Mouse (Mus musculus) hindbrain, embryonic 12.5 days (tissue): ENCODE data around the gene Sox6. TPM values are rescaled to one million over a fixed set of nuclear protein-coding genes. Genes with fewer than 3 reads are reported as not detected.
"Not testable (repeated sequence)": the region's sequence is repeated elsewhere in the genome, so short reads cannot be mapped to it uniquely, and the experiment has no call there.

Experiments used
- ATAC-seq: fragments of 200-750 bp; cut with Nextera tagmentation; 2 replicates; pipeline ENCODE4 v1.8.0; 2017; ENCODE audit warnings: moderate TSS enrichment; ENCODE audit not compliant: low FRiP score
- H3K27ac ChIP-seq: fragments of 300-500 bp; sonication (generic); 2 replicates; pipeline ENCODE4 v1.5.1; 2016; ENCODE audit warnings: mild to moderate bottlenecking
- H3K27me3 ChIP-seq: fragments of 300-500 bp; sonication (generic); 2 replicates; pipeline ENCODE4 v1.6.1; 2016; ENCODE audit warnings: mild to moderate bottlenecking
- H3K36me3 ChIP-seq: fragments of 300-500 bp; sonication (generic); 2 replicates; pipeline ENCODE4 v1.6.1; 2016; ENCODE audit warnings: mild to moderate bottlenecking
- H3K4me1 ChIP-seq: fragments of 300-500 bp; sonication (generic); 2 replicates; pipeline ENCODE4 v1.6.1; 2016
- H3K4me2 ChIP-seq: fragments of 300-500 bp; sonication (generic); replicated peaks from 2 replicates; pipeline ENCODE4 v1.6.1; 2016; ENCODE audit warnings: mild to moderate bottlenecking
- H3K4me3 ChIP-seq: fragments of 300-500 bp; sonication (generic); 2 replicates; pipeline ENCODE4 v1.5.1; 2016; ENCODE audit warnings: mild to moderate bottlenecking
- H3K9ac ChIP-seq: fragments of 300-500 bp; sonication (generic); 2 replicates; pipeline ENCODE4 v1.6.1; 2016; ENCODE audit warnings: mild to moderate bottlenecking, moderate library complexity
- H3K9me3 ChIP-seq: fragments of 300-500 bp; sonication (generic); replicated peaks from 2 replicates; pipeline ENCODE4 v1.6.1; 2016; ENCODE audit warnings: mild to moderate bottlenecking
- WGBS: fragments of 180-500 bp; shearing (Covaris S2); methylation state at CpG from one replicate; pipeline ENCODE4 v1.1.7; 2016; 5-methylcytosine and 5-hydroxymethylcytosine counted together
- polyA plus RNA-seq: library from polyadenylated mRNA; unstranded; fragments of >200 nt; fragmentation: Nextera tagmentation; extraction: Ambion mirVana; gene quantifications from 2 replicates; pipeline ENCODE4 v1.2.1, GENCODE M21; 2016

Gene Sox6
- 50.9 and 55.3 TPM in 2 replicates for polyA plus RNA-seq

DNA sequence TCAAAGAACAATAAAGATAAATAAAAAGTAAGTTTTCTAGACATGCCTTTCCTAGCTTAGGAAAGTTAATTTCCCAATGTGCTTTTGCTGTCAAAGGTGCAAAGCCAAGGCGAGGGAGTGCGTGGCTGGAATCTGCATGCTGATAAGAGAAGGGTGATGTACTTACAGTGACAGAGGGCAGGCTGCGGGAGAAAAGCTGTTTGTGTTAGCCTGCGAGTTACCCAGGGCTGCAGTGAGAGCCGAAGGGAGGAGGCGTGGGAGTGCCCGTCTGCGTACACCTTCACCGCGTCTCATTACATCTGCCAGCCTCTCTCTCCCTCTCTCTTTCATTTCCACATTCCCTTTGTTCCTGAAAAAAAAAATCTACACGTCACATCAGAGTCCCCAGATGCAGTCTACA lies at the start of gene Sox6:
Gene Sox6 (minus strand): TSS at position 286 of the 400 bp plus-strand sequence.
- Histone ChIP-seq H3K36me3 (no peaks in the 10 kb centered on the region), H3K9ac (peak within 1 kb of the TSS; percentile 58), H3K4me3 (peak within 1 kb of the TSS; percentile 46), H3K27me3 (peaks cover 70% of the 10 kb centered on the region), H3K4me2 (peak within 1 kb of the TSS; percentile 98), H3K9me3 (no peaks in the 10 kb centered on the region), H3K27ac (0 out of 2 replicates have a peak within 1 kb of the TSS, but pooled peaks have one; percentile 4), H3K4me1 (peaks cover 23% of the 10 kb centered on the region)
- 0% methylated on average over 11 of the region's 11 CpGs for WGBS
- ATAC-seq = no peak

- not testable (repeated sequence) for H3K4me2 ChIP-seq
Observed at GRCm38 (mm10) chr7:116084366-116084765, 45.8 kb upstream of the Sox6 start, which contains the start of gene Gm4353. Gm4353 (minus strand) TSS chr7:116084635.

DNA sequence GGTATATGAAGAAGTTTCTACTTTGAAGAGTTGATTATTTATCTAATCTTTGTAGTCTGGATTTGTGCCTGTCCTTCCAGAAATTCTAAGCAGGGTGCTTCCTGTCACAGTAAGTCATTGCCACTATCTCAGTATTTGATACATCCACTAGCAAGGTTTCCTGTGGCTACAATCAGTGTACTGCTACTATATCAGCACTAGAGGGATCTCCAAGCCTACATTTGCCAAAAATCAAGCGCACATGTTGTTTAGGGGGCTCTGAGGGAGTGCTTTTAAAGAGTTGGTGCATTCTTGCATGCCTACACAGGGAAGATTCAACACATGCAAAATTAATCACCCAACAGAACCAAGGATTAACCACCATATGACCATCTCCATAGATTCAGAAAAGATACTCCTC lies 22.1 kb upstream of the Sox6 start:
- H3K4me3 ChIP-seq = no peak overlapping the region
- no peak for ATAC-seq
- no peaks in the 10 kb centered on the region for H3K27me3 ChIP-seq
- H3K9ac ChIP-seq = no peak overlapping the region
- no peaks in the 10 kb centered on the region for H3K4me1 ChIP-seq
- no peak overlapping the region for H3K27ac ChIP-seq
- WGBS = 66% methylated on average over 1 of the region's 1 CpGs
- no peaks in the 10 kb centered on the region for H3K9me3 ChIP-seq
- H3K36me3 ChIP-seq = no peaks in the 10 kb centered on the region
- H3K4me2 ChIP-seq = no peak overlapping the region

More at GRCm38 (mm10) chr7:116084366-116084765, 45.8 kb upstream of the Sox6 start, which contains the start of gene Gm4353:
- not testable (repeated sequence) for H3K9ac ChIP-seq, H3K9me3 ChIP-seq, H3K36me3 ChIP-seq, H3K4me3 ChIP-seq, H3K4me1 ChIP-seq, ATAC-seq, H3K27me3 ChIP-seq, H3K27ac ChIP-seq
- WGBS = 94% methylated on average over 11 of the region's 11 CpGs

DNA sequence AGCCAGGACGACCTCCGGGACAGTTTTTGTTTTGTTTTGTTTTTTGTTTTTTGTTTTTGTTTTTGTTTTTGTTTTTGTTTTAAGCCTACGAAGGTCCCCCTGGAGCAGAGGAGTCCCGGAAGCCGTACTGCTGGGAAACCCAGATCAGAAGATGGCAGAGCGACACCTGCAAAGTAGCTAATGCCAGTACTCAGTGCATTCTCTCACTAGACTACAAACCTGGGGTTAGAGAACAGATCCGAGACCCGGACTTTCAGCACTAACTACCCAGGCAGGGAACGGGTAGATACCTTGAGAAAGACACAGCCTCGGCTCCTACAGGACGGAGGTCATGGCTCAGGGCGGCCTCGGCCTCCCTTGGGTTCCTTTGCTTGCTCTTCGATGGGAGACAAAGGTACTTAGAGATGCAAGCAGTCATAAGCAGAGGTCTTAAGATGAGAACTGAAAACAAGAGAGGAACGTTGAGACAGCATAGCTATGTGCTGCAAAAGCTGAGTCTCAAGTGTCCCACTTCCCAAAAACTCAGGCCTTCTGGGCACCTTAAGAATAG lies 1.9 kb upstream of the Sox6 start:
- H3K4me1 ChIP-seq = peaks cover 16% of the 10 kb centered on the region
- H3K4me2 ChIP-seq = peak overlapping the region; percentile 98
- H3K4me3 ChIP-seq = peak overlapping the region; percentile 46
- peak; percentile 32; the same call in 1 of the 2 replicates for ATAC-seq
- WGBS = 17% methylated on average over 15 of the region's 15 CpGs
- H3K27me3 ChIP-seq = peaks cover 55% of the 10 kb centered on the region
- H3K9me3 ChIP-seq = no peaks in the 10 kb centered on the region
- H3K27ac ChIP-seq = no peak overlapping the region
- no peak overlapping the region for H3K9ac ChIP-seq
- H3K36me3 ChIP-seq = no peaks in the 10 kb centered on the region

DNA sequence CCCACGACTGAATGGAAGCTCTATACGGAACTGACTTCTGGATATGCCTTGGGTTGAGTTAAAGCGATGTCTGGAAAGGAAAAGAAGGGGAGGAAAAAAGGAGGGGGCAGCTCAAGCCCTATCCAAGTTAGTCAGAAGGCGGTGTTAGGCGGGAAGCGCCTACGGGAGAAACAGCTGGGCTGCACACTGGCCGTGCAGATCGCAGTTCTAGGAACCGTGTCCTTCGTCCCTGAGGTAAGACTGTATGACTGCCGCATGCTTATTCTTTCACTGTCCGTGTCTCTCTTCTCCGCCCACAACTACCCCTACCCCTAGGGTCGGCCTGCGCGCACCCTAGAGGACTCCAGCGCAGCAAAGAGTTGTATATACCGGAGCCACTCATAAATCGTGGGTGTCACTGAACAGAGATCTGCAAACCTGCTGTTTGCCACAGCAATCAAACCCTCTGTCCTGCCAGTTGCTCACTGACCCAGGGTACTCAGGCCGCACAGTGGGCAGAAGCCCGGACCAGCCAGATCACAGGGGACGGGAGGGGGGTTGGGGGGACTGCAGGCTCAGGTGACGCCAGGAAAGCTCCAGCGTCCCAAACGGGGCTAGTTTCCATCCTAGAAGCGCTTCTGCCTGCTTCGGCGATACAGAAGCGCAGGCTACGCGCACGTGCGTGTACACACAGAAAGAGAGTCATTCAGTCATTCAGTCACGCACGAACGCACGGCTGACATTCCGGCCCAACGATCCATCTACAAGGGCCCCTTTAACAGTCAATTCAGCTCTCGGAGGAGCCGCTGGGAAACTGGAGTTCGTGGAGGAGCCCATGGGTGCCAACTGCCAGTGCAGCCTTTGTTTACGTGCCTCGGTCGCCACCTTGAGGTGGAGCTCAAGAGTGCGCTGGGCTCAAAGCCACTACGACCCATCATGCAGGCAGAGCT lies 1.2 kb upstream of the Sox6 start:
- Histone ChIP-seq H3K4me3 (peak overlapping the region; percentile 46), H3K4me2 (peak overlapping the region; percentile 98), H3K36me3 (no peaks in the 10 kb centered on the region), H3K27me3 (peaks cover 62% of the 10 kb centered on the region), H3K9ac (peak overlapping the region; percentile 58), H3K27ac (0 out of 2 replicates have a peak overlapping the region, but pooled peaks have one; percentile 4), H3K4me1 (peaks cover 18% of the 10 kb centered on the region), H3K9me3 (no peaks in the 10 kb centered on the region)
- WGBS = under 1% methylated on average over 48 of the region's 48 CpGs
- ATAC-seq = peak; percentile 87

- Histone ChIP-seq H3K27ac (0 out of 2 replicates have a peak within 1 kb of the TSS, but pooled peaks have one; percentile 4), H3K4me2 (peak within 1 kb of the TSS; percentile 98), H3K9ac (peak within 1 kb of the TSS; percentile 58), H3K36me3 (no peaks in the 10 kb centered on the region), H3K27me3 (peaks cover 69% of the 10 kb centered on the region), H3K4me1 (peaks cover 23% of the 10 kb centered on the region), H3K9me3 (no peaks in the 10 kb centered on the region), H3K4me3 (peak within 1 kb of the TSS; percentile 46)
- ATAC-seq = no peak
- under 1% methylated on average over 11 of the region's 11 CpGs for WGBS
Observed at GRCm38 (mm10) chr7:116039196-116039537, 571 bp upstream of the Sox6 start, which contains the start of gene 1110004F10Rik. 1110004F10Rik (plus strand) TSS chr7:116039397.

DNA sequence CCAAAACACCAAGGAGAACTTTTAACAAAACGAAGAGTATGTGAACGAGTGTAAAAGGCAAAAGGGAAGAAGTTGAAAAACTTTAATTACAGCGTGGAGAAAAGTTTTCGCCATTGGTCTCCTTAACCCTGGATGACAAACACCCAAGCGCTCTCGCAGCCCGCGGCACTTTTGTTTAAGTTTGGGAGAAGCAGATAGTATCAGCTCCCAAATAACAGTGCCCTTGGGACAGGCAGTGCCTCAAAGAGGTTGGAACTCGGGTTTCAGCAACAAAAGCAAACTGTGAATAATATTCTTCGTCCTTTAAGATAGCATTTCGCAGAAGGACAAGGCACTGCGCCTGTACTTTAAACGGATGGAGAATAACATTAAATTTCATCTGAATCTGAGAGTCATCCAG lies 572 bp downstream of the Sox6 start:
- WGBS = 1% methylated on average over 13 of the region's 13 CpGs
- Histone ChIP-seq H3K4me1 (peaks cover 27% of the 10 kb centered on the region), H3K4me2 (peak overlapping the region; percentile 98), H3K27me3 (peaks cover 73% of the 10 kb centered on the region), H3K27ac (no peak overlapping the region), H3K36me3 (no peaks in the 10 kb centered on the region), H3K9ac (no peak overlapping the region), H3K4me3 (peak overlapping the region; percentile 46), H3K9me3 (no peaks in the 10 kb centered on the region)
- no peak for ATAC-seq

- 15% methylated on average over 18 of the region's 18 CpGs for WGBS
- H3K27me3 ChIP-seq = peaks cover 73% of the 10 kb centered on the region
- peaks cover 33% of the 10 kb centered on the region for H3K4me1 ChIP-seq
- ATAC-seq = no peak
- peak overlapping the region; percentile 16 for H3K4me3 ChIP-seq
- no peaks in the 10 kb centered on the region for H3K36me3 ChIP-seq
- H3K27ac ChIP-seq = no peak overlapping the region
- no peak overlapping the region for H3K9ac ChIP-seq
- peak overlapping the region; percentile 30 for H3K4me2 ChIP-seq
- no peaks in the 10 kb centered on the region for H3K9me3 ChIP-seq
Observed at GRCm38 (mm10) chr7:116036591-116037555, 1.7 kb downstream of the Sox6 start.

DNA sequence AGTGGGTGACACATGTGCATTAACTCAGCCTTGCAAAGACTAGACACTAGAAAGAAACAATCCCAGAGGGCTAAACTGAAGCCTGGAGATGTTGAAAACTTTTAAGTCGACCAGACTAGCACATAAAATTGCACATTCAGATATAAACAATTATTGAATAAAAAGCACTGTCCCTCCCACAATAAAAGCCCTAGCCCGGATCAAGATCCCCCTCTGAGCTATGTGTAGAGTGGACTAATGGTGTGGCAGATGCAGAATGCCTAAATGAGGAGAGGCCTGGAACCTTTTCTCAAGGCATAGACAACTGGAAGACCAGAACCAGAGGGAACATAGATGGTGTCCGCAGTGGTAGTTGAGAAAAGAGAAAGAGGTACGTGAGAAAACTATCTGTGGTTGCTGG lies 3.1 kb downstream of the Sox6 start:
- no peak overlapping the region for H3K27ac ChIP-seq
- WGBS = 28% methylated on average over 4 of the region's 4 CpGs
- no peak for ATAC-seq
- H3K4me1 ChIP-seq = peaks cover 42% of the 10 kb centered on the region
- H3K27me3 ChIP-seq = peaks cover 65% of the 10 kb centered on the region
- no peak overlapping the region for H3K9ac ChIP-seq
- H3K4me2 ChIP-seq = peak overlapping the region; percentile 98; the same call in 1 of the 2 replicates
- H3K9me3 ChIP-seq = no peaks in the 10 kb centered on the region
- 0 out of 2 replicates have a peak overlapping the region, but pooled peaks have one; percentile 1 for H3K4me3 ChIP-seq
- H3K36me3 ChIP-seq = no peaks in the 10 kb centered on the region

DNA sequence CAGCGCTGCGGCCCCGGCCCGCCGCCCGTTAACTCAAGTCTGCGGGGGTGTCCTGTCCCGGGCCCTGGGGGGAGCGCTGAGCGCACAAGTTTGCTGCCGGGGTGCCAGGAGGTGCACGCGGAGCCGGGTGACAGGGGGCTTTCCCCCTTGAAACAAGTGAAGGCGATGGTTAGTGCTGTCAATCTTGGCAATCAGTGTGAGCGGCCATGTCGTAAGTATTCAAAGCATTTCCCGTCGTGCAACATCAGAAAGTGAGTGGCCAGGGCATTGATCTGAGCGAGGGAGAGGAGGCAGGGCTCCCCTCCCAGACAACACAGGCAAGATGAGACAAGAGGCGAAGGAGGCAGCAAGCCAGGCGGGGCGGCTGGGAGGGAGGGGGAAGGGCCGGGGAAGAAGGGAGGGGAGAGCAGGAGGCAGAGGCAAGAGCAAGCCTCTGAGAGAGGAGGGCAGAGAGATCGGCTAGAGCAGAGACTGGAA lies 4.3 kb downstream of the Sox6 start:
- ATAC-seq = peak; percentile 35
- Histone ChIP-seq H3K4me2 (peak overlapping the region; percentile 98), H3K4me3 (peak overlapping the region; percentile 55), H3K27ac (peak overlapping the region; percentile 81), H3K4me1 (peaks cover 45% of the 10 kb centered on the region), H3K36me3 (no peaks in the 10 kb centered on the region), H3K9ac (peak overlapping the region; percentile 69), H3K9me3 (no peaks in the 10 kb centered on the region), H3K27me3 (peaks cover 64% of the 10 kb centered on the region)
- under 1% methylated on average over 25 of the region's 25 CpGs for WGBS

DNA sequence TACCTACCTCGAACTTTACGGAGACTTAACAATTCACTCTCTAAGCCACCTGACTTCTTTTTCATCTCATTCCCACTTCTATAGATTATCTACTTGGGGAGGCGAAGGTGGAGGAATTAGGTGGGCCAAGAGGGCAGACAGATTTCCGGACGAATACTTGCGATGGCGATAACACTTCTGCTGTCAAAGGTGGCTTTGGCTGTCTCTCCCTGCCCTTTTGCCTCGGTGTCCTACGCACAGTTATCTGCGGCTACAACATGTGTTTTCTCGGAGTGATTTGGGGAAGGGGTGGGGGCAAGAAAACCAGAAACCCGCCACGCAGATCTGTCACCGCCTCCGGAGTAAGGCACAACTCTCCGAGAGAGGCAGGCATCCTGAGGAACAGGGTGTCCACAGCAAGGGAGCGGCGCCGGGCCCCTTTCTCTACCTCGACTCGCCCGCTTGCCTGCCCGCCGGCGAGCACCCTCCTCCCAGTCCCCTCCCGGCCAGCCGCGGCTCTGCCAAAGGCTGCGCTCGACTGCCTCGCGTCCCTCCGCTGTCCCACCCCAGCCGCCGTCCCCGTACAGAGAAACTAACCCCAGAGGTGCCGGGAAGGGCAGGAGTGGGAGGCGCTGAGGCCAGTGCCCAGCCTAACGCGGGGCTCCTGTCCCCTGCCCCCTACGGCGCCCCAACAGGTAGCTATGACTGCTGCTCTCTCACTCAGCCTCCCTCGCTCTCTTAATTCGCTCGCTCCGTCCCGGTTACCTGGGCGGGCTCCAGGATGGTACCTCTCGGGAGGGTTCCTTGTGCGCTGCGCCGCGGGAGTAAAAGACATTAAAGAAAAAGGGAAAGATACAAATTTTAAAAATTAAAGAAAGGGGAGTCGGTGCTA lies 5.0 kb downstream of the Sox6 start:
- Histone ChIP-seq H3K9ac (peak overlapping the region; percentile 69), H3K4me2 (peak overlapping the region; percentile 98), H3K9me3 (no peaks in the 10 kb centered on the region), H3K27ac (peak overlapping the region; percentile 81), H3K36me3 (no peaks in the 10 kb centered on the region), H3K27me3 (peaks cover 59% of the 10 kb centered on the region), H3K4me1 (peaks cover 38% of the 10 kb centered on the region), H3K4me3 (peak overlapping the region; percentile 55)
- peak; percentile 42 for ATAC-seq
- under 1% methylated on average over 54 of the region's 54 CpGs for WGBS
